Mouse (Mus musculus) Muller cell, postnatal 12 days (primary cell): Measurements from ENCODE around the gene Reck.
A peak's percentile ranks its signal among the peaks of the same experiment; 100 is the strongest.

Source experiments
- DNase-seq: peaks from one replicate; pipeline ENCODE4 v3.0.0-alpha.2; 2015; ENCODE audit errors: inconsistent ontology term

Reck gene

GRCm38 (mm10) chr4:43903690-43904089, 28.4 kb downstream of the Reck start:
- DNase-seq, result no peak

GRCm38 (mm10) chr4:43906443-43906842, 31.1 kb downstream of the Reck start:
- DNase-seq, result no peak

GRCm38 (mm10) chr4:43918221-43918620, 42.9 kb downstream of the Reck start:
- DNase-seq, result no peak

- no peak for DNase-seq
These were observed 45.3 kb downstream of the Reck start for GRCm38 (mm10) chr4:43920602-43921001.

- DNase-seq, result no peak
These were observed 49.8 kb downstream of the Reck start for GRCm38 (mm10) chr4:43925125-43925524.

- peak; percentile 93 for DNase-seq
These were observed 50.4 kb downstream of the Reck start for GRCm38 (mm10) chr4:43925779-43926178.

GRCm38 (mm10) chr4:43927826-43928225, 52.5 kb downstream of the Reck start:
- DNase-seq, result no peak

- no peak for DNase-seq
These were observed 56.5 kb downstream of the Reck start for GRCm38 (mm10) chr4:43931877-43932276.

- DNase-seq, result no peak
These were observed 60.9 kb downstream of the Reck start for GRCm38 (mm10) chr4:43936186-43936585.

- DNase-seq, result no peak
These were observed 61.7 kb downstream of the Reck start for GRCm38 (mm10) chr4:43936749-43937674.

GRCm38 (mm10) chr4:43941315-43941714, 66.0 kb downstream of the Reck start:
- DNase-seq, result no peak

GRCm38 (mm10) chr4:43942421-43942820, 67.1 kb downstream of the Reck start:
- DNase-seq, result no peak

GRCm38 (mm10) chr4:43947571-43947970, 72.2 kb downstream of the Reck start:
- peak; percentile 61 for DNase-seq

GRCm38 (mm10) chr4:43957292-43957845, 82.0 kb downstream of the Reck start, which contains the start of gene Glipr2:
TSS of gene Glipr2 (plus strand) at chr4:43957401.
- DNase-seq, result peak; percentile 93

- DNase-seq, result peak; percentile 78
These were observed 82.6 kb downstream of the Reck start for GRCm38 (mm10) chr4:43957846-43958461.

GRCm38 (mm10) chr4:43959523-43960179, 84.3 kb downstream of the Reck start:
- DNase-seq, result no peak

- DNase-seq, result no peak
These were observed 84.9 kb downstream of the Reck start for GRCm38 (mm10) chr4:43960207-43960606.

- peak; percentile 52 for DNase-seq
These were observed 89.0 kb downstream of the Reck start for GRCm38 (mm10) chr4:43964326-43964833.

- peak; percentile 74 for DNase-seq
These were observed 89.8 kb downstream of the Reck start for GRCm38 (mm10) chr4:43964951-43965684.

- DNase-seq, result no peak
These were observed 90.7 kb downstream of the Reck start for GRCm38 (mm10) chr4:43965856-43966535.

GRCm38 (mm10) chr4:43968650-43969049, 93.3 kb downstream of the Reck start:
- peak; percentile 71 for DNase-seq
